Mouse (Mus musculus) kidney, postnatal 14 days (tissue): ENCODE data around the gene Gas8.
"Not testable (repeated sequence)": the region's sequence is repeated elsewhere in the genome, so short reads cannot be mapped to it uniquely, and the experiment has no call there.

ENCODE experiments used
- DNase-seq: peaks from one replicate; pipeline ENCODE4 v3.0.0; 2022; ENCODE audit warnings: mixed read lengths

The Gas8 gene

DNA sequence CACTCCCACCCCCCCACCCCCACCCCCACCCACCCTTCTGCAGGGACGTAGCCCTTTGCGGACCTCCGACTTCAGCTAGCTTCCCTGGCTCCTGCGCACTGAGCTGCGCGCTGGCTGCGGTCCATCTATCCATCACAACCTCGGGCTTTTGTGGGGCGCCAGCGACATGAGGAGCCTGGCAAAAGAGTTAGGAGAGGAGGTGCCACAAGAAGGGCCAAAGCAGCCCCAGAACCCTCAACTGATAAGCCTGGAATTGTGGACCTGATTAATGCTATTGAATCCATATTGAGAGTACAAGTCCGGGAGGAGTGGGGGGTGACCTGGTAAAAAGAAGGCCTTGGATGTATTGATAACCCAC is 3.1 kb upstream of the Gas8 start:
- no peak for DNase-seq

DNA sequence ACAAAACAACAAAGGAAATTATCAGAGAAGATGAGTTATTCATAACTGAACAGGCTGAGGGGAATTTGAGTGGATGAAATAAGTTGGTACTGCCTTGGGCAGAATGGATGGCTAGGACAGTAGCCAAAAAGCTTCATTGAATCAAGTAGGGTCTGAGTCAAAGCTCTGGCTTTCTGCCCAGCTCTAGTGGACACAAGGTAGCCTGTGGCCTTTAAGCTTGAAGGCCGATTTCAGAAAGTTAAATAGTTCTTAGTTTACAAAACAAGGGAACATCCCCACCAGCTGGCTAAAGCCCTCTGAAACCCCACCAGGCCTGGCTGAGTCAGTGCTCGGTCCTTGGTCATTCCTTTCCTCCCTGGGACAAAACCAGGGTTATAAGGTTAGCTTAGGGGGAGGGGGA is 2.0 kb upstream of the Gas8 start:
- DNase-seq, result no peak

DNA sequence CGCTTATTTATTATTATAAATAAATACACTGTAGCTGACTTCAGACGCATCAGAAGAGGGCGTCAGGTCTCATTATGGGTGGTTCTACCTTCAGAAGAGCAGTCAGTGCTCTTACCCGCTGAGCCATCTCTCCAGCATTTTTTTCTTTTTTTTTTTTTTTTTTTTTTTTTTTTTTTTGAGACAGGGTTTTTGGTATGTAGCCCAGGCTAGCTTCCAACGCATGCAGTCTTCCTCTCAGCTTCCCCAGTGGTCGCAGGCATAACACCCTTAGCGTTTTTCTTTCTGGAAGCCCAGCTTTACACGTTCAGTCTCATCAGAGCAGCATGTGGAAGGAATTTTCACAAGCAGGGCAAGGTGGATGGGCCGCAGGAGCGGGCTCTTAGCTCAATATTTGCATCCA is 462 bp upstream of the Gas8 start:
- no peak for DNase-seq

DNA sequence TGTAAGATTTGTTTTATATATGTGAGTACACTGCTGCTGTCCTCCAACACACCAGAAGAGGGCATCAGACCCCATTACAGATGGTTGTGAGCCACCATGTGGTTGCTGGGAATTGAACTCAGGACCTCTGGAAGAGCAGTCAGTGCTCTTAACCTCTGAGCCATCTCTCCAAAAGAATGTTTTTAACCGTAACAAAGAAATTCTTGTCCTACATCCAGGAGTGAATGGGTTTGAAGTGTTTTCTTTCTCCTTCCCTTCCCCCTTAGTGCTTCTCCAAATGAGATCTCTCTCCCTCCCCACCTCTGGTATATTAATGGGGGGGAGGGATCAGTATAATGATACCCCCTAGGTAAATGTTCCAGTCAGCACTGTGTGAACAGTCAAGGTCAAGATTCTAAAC is 1.4 kb downstream of the Gas8 start:
- DNase-seq, result not testable (repeated sequence)

DNA sequence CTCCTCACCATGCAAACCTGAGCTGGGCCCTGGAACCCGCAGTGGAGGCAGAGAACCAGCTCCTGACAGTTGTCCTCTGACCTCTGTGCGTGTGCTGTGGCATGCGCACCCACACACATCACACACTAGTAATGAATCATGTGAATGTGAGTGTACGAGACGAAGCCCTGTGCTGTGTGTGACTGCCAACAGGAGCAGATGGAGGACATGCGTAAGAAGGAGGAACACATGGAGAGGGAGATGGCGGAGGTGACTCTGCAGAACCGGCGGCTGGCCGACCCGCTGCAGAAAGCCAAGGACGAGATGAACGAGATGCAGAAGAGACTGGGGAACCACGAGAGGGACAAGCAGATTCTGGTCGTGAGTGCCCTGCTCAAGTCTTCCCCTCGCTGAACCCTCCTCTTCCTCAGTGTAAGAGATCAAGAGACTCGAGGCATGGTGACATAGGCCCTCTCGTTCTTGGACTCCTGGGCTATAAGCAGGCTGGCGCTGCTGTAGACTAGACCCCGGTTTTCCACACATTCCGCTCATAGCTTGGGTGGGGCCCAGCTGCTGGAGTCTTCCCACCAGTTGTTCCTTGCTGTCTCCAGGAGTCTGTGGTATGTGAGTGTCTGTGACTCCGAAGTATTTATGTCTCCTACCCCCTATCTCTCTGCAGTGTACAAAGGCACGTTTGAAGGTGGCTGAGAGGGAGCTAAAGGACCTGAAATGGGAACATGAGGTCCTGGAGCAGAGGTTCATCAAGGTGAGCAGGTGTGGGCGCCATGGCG is 9.3 kb downstream of the Gas8 start:
- no peak for DNase-seq

DNA sequence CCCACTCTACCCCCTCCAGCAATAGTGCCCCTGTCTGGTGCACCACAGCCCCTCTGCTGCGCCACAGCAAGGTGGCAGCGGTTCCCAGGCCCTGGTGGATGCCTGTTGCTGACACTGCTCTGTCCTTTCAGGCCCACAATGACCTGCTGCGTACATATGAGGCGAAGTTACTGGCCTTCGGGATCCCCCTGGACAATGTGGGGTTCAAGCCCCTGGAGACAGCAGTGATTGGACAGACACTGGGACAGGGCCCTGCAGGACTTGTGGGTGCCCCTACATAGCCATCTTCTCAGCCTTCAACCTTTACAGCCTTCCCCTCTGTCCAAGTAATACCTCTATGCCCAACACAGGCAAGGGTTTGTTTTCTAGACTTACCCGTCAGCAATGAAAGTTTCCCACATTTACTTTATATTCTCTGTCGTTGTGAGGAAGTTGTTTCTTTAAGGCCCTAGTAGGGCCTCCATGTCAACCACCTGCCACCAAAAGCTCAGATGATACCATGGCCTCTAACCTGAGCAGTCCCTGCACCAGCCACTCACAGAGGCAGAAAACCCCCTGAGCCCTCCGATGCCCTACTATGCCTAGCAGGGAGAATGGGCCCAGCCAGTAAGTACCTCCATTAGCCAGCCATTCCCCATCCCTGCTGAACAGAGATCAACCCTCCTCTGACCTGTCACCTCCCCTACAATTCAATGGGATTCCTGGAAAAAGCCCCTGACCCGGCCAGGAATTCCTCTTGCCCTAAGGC is 17.8 kb downstream of the Gas8 start:
- no peak for DNase-seq

GRCm38 (mm10) chr8:123536990-123537380 is 18.4 kb downstream of the Gas8 start:
- DNase-seq, result no peak

DNA sequence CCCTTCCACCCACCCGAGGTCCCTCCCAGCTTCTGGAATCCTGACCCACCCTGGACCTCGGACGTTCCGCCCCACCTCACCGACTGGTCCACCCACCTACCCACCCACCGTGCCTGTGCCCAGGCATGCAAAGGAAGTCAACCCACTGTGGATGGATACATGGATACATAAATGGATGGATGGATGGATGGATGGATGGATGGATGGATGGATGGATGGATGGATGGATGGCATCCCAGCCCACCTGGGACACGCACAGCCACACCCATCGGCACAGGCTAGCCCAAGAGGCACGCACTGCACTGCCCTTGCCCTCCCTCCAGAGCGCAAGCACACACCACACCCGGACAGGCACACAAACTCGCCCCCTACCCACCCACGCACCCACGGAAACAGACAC is 19.0 kb downstream of the Gas8 start:
- DNase-seq, result peak; percentile 48

DNA sequence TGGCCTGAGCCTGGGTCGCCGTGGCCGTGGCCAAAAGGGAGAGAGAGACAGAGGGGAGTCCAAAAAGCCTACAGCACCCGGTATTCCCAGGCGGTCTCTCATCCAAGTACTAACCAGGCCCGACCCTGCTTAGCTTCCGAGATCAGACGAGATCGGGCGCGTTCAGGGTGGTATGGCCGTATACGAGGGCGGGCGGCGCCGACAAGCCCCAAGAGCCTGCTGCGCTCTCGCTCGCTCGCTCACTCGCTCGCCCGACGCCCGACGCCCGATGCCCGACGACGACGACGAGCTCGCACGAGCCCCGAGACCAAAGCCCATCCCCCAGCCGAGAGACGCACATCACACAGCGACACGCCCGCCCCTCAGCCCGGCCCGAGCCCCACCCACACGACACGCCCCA is 45.6 kb downstream of the Gas8 start:
- DNase-seq, result not testable (repeated sequence)

DNA sequence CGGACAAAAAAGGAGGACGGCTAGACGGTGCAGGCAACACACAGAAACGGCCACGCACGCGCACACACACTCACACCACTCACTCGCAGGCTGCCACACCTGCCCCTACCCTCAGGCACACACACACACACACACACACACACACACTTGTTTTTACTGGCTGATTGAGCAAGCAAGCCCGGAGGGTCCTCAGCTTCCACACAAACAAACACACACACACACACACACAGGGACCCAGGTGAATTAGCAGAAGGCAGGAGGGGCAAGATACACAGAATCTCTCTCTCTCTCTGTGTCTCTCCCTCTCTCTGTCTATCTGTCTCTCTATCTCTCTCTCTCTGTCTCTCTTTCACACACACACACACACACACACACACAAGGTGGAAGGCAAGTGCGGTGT is 56.8 kb downstream of the Gas8 start:
- DNase-seq, result peak; percentile 2
